Mouse (Mus musculus) right cerebral cortex, postnatal 14 days (tissue): ENCODE measurements around the gene Amn.

Source experiments
- DNase-seq: peaks from one replicate; pipeline ENCODE4 v3.0.0; 2022

Gene Amn

GRCm38 (mm10) chr12:111324949-111325348 lies 54.1 kb downstream of the Amn start:
- no peak for DNase-seq

GRCm38 (mm10) chr12:111325744-111326424 lies 55.0 kb downstream of the Amn start:
- no peak for DNase-seq
